Mouse (Mus musculus): Measurements from ENCODE around the gene Samd5. TPM values are rescaled to one million over a fixed set of nuclear protein-coding genes. Genes with fewer than 3 reads are reported as not detected.

Gene Samd5
- polyA plus RNA-seq, 1 experiment from 2014 or later, result 3.1 TPM

DNA sequence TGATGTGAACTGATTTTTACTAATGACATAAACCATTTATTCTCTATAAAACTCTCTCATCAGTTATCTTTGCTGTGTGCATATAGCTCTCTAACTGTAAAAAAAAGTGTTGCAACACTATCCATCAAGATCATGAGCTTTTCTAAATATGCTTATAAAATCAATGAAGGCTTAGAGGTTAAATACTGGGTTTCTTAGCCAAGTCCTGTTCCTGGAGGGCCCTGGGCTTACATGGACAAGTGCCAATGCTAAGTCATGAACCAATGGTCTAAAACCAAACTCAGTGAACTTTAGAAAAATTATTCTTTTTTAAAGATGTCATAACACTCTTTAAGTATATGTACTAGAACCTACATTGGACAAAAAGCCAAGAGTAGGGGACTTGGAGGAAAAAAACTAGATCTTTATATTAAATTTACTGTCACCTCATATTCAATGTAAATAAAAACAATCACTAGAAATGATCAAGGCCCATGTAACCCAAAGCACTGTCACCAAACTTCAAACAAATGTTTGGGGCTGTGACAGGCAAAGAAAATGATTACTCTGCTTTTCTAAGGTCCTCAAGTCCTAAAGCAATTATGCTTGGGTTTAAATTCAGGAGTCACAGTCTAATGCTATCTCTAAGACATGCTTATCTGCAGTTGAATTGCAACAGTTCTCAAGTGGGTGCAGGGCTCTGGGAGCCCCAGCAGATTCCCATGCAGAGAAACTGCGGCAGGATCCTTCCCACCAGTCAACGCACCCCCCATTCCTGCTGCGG lies 52.9 kb downstream of the Samd5 start:
- WGBS, result 51% methylated on average over 3 of the region's 3 CpGs

GRCm38 (mm10) chr10:9621055-9621454 lies 54.0 kb downstream of the Samd5 start:
- no peaks in the 10 kb centered on the region for H3K36me3 ChIP-seq (ENCODE audit: control insufficient read depth, insufficient read depth, low read length)
- H3K27me3 ChIP-seq (ENCODE audit: control insufficient read depth, insufficient read depth, low read length), result no peaks in the 10 kb centered on the region
- ATAC-seq (ENCODE audit: insufficient number of reproducible peaks, insufficient read depth, low FRiP score, low read depth), result no peak
- WGBS, result 63% methylated on average over 1 of the region's 1 CpGs
- no peak overlapping the region for H3K4me3 ChIP-seq (ENCODE audit: control insufficient read depth in 1 of 2, insufficient read depth in 1 of 2, low read depth in 1 of 2, low read length in 2 of 2)
- H3K9me3 ChIP-seq (ENCODE audit: control insufficient read depth, low read length), result no peaks in the 10 kb centered on the region
- no peak overlapping the region for H3K4me2 ChIP-seq (ENCODE audit: low read length)
- no peak overlapping the region for H3K27ac ChIP-seq (replicated peaks in 1 of 2; ENCODE audit: control insufficient read depth in 1 of 2, insufficient read depth in 1 of 2, low read depth in 2 of 2, low read length in 2 of 2)
- peaks cover 0 to 2% of the 10 kb centered on the region in 2 experiments; a peak in 1 of 4 replicates for H3K4me1 ChIP-seq (ENCODE audit: control insufficient read depth in 2 of 2, insufficient read depth in 2 of 2, low read length in 2 of 2)
- H3K9ac ChIP-seq (ENCODE audit: low read length), result no peak overlapping the region

More for the DNA sequence above, 52.9 kb downstream of the Samd5 start:
- no peak overlapping the region for H3K4me2 ChIP-seq (ENCODE audit: low read length)
- H3K27me3 ChIP-seq (ENCODE audit: control insufficient read depth, insufficient read depth, low read length), result no peaks in the 10 kb centered on the region
- H3K36me3 ChIP-seq (ENCODE audit: control insufficient read depth, insufficient read depth, low read length), result no peaks in the 10 kb centered on the region
- H3K9me3 ChIP-seq (ENCODE audit: control insufficient read depth, low read length), result no peaks in the 10 kb centered on the region
- no peak overlapping the region for H3K9ac ChIP-seq (ENCODE audit: low read length)
- H3K27ac ChIP-seq (replicated peaks in 1 of 2; ENCODE audit: control insufficient read depth in 1 of 2, insufficient read depth in 1 of 2, low read depth in 2 of 2, low read length in 2 of 2), result no peak overlapping the region
- H3K4me1 ChIP-seq (ENCODE audit: control insufficient read depth in 2 of 2, insufficient read depth in 2 of 2, low read length in 2 of 2), result peaks cover 0 to 2% of the 10 kb centered on the region in 2 experiments; a peak in 1 of 4 replicates
- H3K4me3 ChIP-seq (ENCODE audit: control insufficient read depth in 1 of 2, insufficient read depth in 1 of 2, low read depth in 1 of 2, low read length in 2 of 2), result no peak overlapping the region
- no peak for ATAC-seq (ENCODE audit: insufficient number of reproducible peaks, insufficient read depth, low FRiP score, low read depth)

GRCm38 (mm10) chr10:9615009-9615408 lies 60.0 kb downstream of the Samd5 start:
- H3K27me3 ChIP-seq (ENCODE audit: control insufficient read depth, insufficient read depth, low read length), result no peaks in the 10 kb centered on the region
- no peak overlapping the region for H3K4me2 ChIP-seq (ENCODE audit: low read length)
- no peaks in the 10 kb centered on the region for H3K4me1 ChIP-seq (ENCODE audit: control insufficient read depth in 2 of 2, insufficient read depth in 2 of 2, low read length in 2 of 2)
- H3K4me3 ChIP-seq (ENCODE audit: control insufficient read depth in 1 of 2, insufficient read depth in 1 of 2, low read depth in 1 of 2, low read length in 2 of 2), result no peak overlapping the region
- H3K27ac ChIP-seq (replicated peaks in 1 of 2; ENCODE audit: control insufficient read depth in 1 of 2, insufficient read depth in 1 of 2, low read depth in 2 of 2, low read length in 2 of 2), result no peak overlapping the region
- H3K9ac ChIP-seq (ENCODE audit: low read length), result no peak overlapping the region
- no peaks in the 10 kb centered on the region for H3K36me3 ChIP-seq (ENCODE audit: control insufficient read depth, insufficient read depth, low read length)
- no peaks in the 10 kb centered on the region for H3K9me3 ChIP-seq (ENCODE audit: control insufficient read depth, low read length)
- ATAC-seq (ENCODE audit: insufficient number of reproducible peaks, insufficient read depth, low FRiP score, low read depth), result no peak

DNA sequence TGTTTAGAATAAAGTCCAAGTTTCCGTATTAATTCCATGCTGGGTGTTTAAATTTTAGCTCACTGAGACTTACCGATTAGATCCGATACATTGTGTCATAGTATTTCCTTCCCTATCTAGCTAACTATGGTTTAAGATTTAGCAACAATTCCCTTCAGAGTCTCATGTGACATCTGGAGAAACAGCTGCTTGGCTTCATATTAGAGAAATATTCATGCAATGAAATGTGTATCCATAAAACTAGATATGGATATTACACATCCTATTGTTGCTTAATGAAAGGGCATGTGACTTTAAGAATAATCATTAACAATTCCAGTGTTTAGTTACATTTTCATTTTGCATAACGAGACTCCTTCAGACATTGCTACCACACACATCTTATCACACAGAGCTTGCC lies 66.2 kb downstream of the Samd5 start:
- Histone ChIP-seq H3K4me3 (ENCODE audit: control insufficient read depth in 1 of 2, insufficient read depth in 1 of 2, low read depth in 1 of 2, low read length in 2 of 2) (no peak overlapping the region), H3K4me1 (ENCODE audit: control insufficient read depth in 2 of 2, insufficient read depth in 2 of 2, low read length in 2 of 2) (no peaks in the 10 kb centered on the region), H3K9me3 (ENCODE audit: control insufficient read depth, low read length) (no peaks in the 10 kb centered on the region), H3K4me2 (ENCODE audit: low read length) (no peak overlapping the region), H3K27ac (replicated peaks in 1 of 2; ENCODE audit: control insufficient read depth in 1 of 2, insufficient read depth in 1 of 2, low read depth in 2 of 2, low read length in 2 of 2) (no peak overlapping the region), H3K27me3 (ENCODE audit: control insufficient read depth, insufficient read depth, low read length) (no peaks in the 10 kb centered on the region), H3K9ac (ENCODE audit: low read length) (no peak overlapping the region), H3K36me3 (ENCODE audit: control insufficient read depth, insufficient read depth, low read length) (no peaks in the 10 kb centered on the region)
- 83% methylated on average over 4 of the region's 4 CpGs for WGBS
- ATAC-seq (ENCODE audit: insufficient number of reproducible peaks, insufficient read depth, low FRiP score, low read depth), result no peak

DNA sequence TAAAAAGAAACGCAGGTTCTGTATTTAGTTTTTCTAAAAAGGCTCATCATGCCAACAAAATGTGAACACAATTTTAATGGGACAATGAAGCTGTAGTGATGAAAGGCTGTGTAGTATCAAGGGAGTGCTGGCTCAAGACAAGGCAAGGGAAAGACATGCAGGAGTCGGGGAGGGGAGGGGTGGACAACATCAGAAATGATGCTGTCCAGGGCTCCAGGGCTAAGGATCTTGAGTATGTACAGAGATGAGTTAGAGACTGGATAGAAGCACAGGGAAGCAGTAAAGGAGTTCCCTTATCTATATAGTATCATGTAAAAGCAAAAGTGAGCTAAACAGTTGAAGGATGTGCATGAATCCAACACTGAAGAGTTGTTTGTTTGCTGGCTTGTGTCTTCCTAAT lies 67.9 kb downstream of the Samd5 start:
- no peak overlapping the region for H3K4me3 ChIP-seq (ENCODE audit: control insufficient read depth in 1 of 2, insufficient read depth in 1 of 2, low read depth in 1 of 2, low read length in 2 of 2)
- no peak overlapping the region for H3K4me2 ChIP-seq (ENCODE audit: low read length)
- H3K36me3 ChIP-seq (ENCODE audit: control insufficient read depth, insufficient read depth, low read length), result no peaks in the 10 kb centered on the region
- no peak overlapping the region for H3K9ac ChIP-seq (ENCODE audit: low read length)
- no peaks in the 10 kb centered on the region for H3K4me1 ChIP-seq (ENCODE audit: control insufficient read depth in 2 of 2, insufficient read depth in 2 of 2, low read length in 2 of 2)
- 65% methylated on average over 2 of the region's 2 CpGs for WGBS
- ATAC-seq (ENCODE audit: insufficient number of reproducible peaks, insufficient read depth, low FRiP score, low read depth), result no peak
- no peaks in the 10 kb centered on the region for H3K27me3 ChIP-seq (ENCODE audit: control insufficient read depth, insufficient read depth, low read length)
- no peaks in the 10 kb centered on the region for H3K9me3 ChIP-seq (ENCODE audit: control insufficient read depth, low read length)
- no peak overlapping the region for H3K27ac ChIP-seq (replicated peaks in 1 of 2; ENCODE audit: control insufficient read depth in 1 of 2, insufficient read depth in 1 of 2, low read depth in 2 of 2, low read length in 2 of 2)

DNA sequence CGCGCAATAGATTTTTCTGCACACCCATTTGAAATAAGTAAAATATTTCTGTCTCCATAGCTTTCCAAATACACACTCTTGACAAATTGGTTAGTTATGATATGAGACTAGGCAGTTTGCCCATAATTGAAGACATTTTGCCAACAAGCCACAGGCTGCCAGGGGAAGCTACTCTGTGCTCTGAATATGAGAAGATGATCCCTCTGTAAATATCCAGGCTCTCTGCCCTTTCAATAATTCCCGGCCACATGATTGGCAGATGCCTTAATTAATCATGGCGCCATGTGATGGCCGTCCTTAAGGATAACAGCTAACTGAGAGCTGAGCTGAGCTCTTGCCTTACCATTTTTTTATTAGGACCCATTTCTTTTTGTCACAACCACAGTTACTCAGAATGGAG lies 69.4 kb downstream of the Samd5 start:
- Histone ChIP-seq H3K9ac (ENCODE audit: low read length) (no peak overlapping the region), H3K4me2 (ENCODE audit: low read length) (no peak overlapping the region), H3K36me3 (ENCODE audit: control insufficient read depth, insufficient read depth, low read length) (no peaks in the 10 kb centered on the region), H3K27me3 (ENCODE audit: control insufficient read depth, insufficient read depth, low read length) (no peaks in the 10 kb centered on the region), H3K27ac (replicated peaks in 1 of 2; ENCODE audit: control insufficient read depth in 1 of 2, insufficient read depth in 1 of 2, low read depth in 2 of 2, low read length in 2 of 2) (no peak overlapping the region), H3K9me3 (ENCODE audit: control insufficient read depth, low read length) (no peaks in the 10 kb centered on the region), H3K4me1 (ENCODE audit: control insufficient read depth in 2 of 2, insufficient read depth in 2 of 2, low read length in 2 of 2) (no peaks in the 10 kb centered on the region), H3K4me3 (ENCODE audit: control insufficient read depth in 1 of 2, insufficient read depth in 1 of 2, low read depth in 1 of 2, low read length in 2 of 2) (no peak overlapping the region)
- WGBS, result 92% methylated on average over 5 of the region's 5 CpGs
- no peak for ATAC-seq (ENCODE audit: insufficient number of reproducible peaks, insufficient read depth, low FRiP score, low read depth)

GRCm38 (mm10) chr10:9603290-9603689 lies 71.7 kb downstream of the Samd5 start:
- no peak for ATAC-seq (ENCODE audit: insufficient number of reproducible peaks, insufficient read depth, low FRiP score, low read depth)
- Histone ChIP-seq H3K9ac (ENCODE audit: low read length) (no peak overlapping the region), H3K4me2 (ENCODE audit: low read length) (no peak overlapping the region), H3K4me3 (ENCODE audit: control insufficient read depth in 1 of 2, insufficient read depth in 1 of 2, low read depth in 1 of 2, low read length in 2 of 2) (no peak overlapping the region), H3K27ac (replicated peaks in 1 of 2; ENCODE audit: control insufficient read depth in 1 of 2, insufficient read depth in 1 of 2, low read depth in 2 of 2, low read length in 2 of 2) (no peak overlapping the region), H3K4me1 (ENCODE audit: control insufficient read depth in 2 of 2, insufficient read depth in 2 of 2, low read length in 2 of 2) (no peaks in the 10 kb centered on the region), H3K27me3 (ENCODE audit: control insufficient read depth, insufficient read depth, low read length) (no peaks in the 10 kb centered on the region), H3K36me3 (ENCODE audit: control insufficient read depth, insufficient read depth, low read length) (no peaks in the 10 kb centered on the region), H3K9me3 (ENCODE audit: control insufficient read depth, low read length) (no peaks in the 10 kb centered on the region)
- WGBS, result 80% methylated on average over 5 of the region's 5 CpGs

- no peak overlapping the region for H3K4me2 ChIP-seq (ENCODE audit: low read length)
- H3K27ac ChIP-seq (replicated peaks in 1 of 2; ENCODE audit: control insufficient read depth in 1 of 2, insufficient read depth in 1 of 2, low read depth in 2 of 2, low read length in 2 of 2), result no peak overlapping the region
- no peak overlapping the region for H3K4me3 ChIP-seq (ENCODE audit: control insufficient read depth in 1 of 2, insufficient read depth in 1 of 2, low read depth in 1 of 2, low read length in 2 of 2)
- peak; percentile 31; the same call in 1 of the 2 replicates for ATAC-seq (ENCODE audit: insufficient number of reproducible peaks, insufficient read depth, low FRiP score, low read depth)
- H3K27me3 ChIP-seq (ENCODE audit: control insufficient read depth, insufficient read depth, low read length), result no peaks in the 10 kb centered on the region
- no peaks in the 10 kb centered on the region for H3K4me1 ChIP-seq (ENCODE audit: control insufficient read depth in 2 of 2, insufficient read depth in 2 of 2, low read length in 2 of 2)
- 57% methylated on average over 5 of the region's 5 CpGs for WGBS
- no peak overlapping the region for H3K9ac ChIP-seq (ENCODE audit: low read length)
- no peaks in the 10 kb centered on the region for H3K36me3 ChIP-seq (ENCODE audit: control insufficient read depth, insufficient read depth, low read length)
- no peaks in the 10 kb centered on the region for H3K9me3 ChIP-seq (ENCODE audit: control insufficient read depth, low read length)
These were observed 72.2 kb downstream of the Samd5 start for GRCm38 (mm10) chr10:9602845-9603244.

All from heart, embryonic 14.5 days (tissue).